In genomic region chr13:98030959-98031641, GRCm38 (mm10) we compare ENCODE assay signal across 8 mouse cellular contexts.
DNase-seq lines count a peak whose midpoint lies in the region; ATAC-seq and TF ChIP-seq lines count a peak whose summit lies in the region.

No protein-coding gene starts in this region.

- no peaks in the 10 kb centered on the region for H3K79me2 ChIP-seq in MEL (ENCODE audit: control insufficient read depth, insufficient read depth, low read length, poor library complexity)

- TF ChIP-seq EP300 in MEL (IDR thresholded peaks at IDR 0.05; ENCODE audit: low read depth in 1 of 2, low read length in 2 of 2): no peak

- ATAC-seq in forebrain, embryonic 16.5 days: peak; percentile 75
- peak; percentile 64 for ATAC-seq in neutrophil, adult 5-6 weeks (ENCODE audit: extremely low read depth, insufficient number of reproducible peaks, low FRiP score, poor library complexity, severe bottlenecking)

- H3K4me2 ChIP-seq in forebrain, embryonic 16.5 days (ENCODE audit: low read length): peak overlapping the region; percentile 44

- no peaks in the 10 kb centered on the region for H3K36me3 ChIP-seq in MEL (ENCODE audit: control insufficient read depth in 1 of 2, insufficient read depth in 2 of 2, low read length in 2 of 2)
- H3K36me3 ChIP-seq in forebrain, embryonic 16.5 days (ENCODE audit: control insufficient read depth, insufficient read depth): no peaks in the 10 kb centered on the region
- H3K36me3 ChIP-seq in thymus, adult 2 months (ENCODE audit: control insufficient read depth, insufficient read depth, low read length): no peaks in the 10 kb centered on the region

- peak; percentile 67 to 98 (median 80) for TF ChIP-seq CTCF in MEL (IDR thresholded peaks at IDR 0.05 in 2 of 3, conservative IDR thresholded peaks at IDR 0.05 in 1 of 3; ENCODE audit: control insufficient read depth in 1 of 3, insufficient read depth in 1 of 3, low read depth in 2 of 3, low read length in 3 of 3, poor library complexity in 1 of 3, severe bottlenecking in 1 of 3)
- peak; percentile 93 for TF ChIP-seq CTCF in layer of hippocampus, adult 2 months (conservative IDR thresholded peaks at IDR 0.05)
- peak; percentile 61 for TF ChIP-seq CTCF in lung, adult 2 months (IDR thresholded peaks at IDR 0.05; ENCODE audit: insufficient read depth, low read length)
- no peak for TF ChIP-seq CTCF in thymus, adult 2 months (IDR thresholded peaks at IDR 0.05; ENCODE audit: borderline replicate concordance, control insufficient read depth, extremely low read depth, insufficient read depth, low read length, poor library complexity)

- H3K9ac ChIP-seq in MEL (ENCODE audit: control insufficient read depth, low read depth, low read length, poor library complexity, severe bottlenecking): peak overlapping the region; percentile 55
- H3K9ac ChIP-seq in forebrain, embryonic 16.5 days (replicated peaks; ENCODE audit: low read depth, low read length): no peak overlapping the region

- peak; percentile 77 for DNase-seq in MEL (ENCODE audit: low read depth, low spot score)
- peak; percentile 31 for DNase-seq in cerebellum, adult 11-12 months
- DNase-seq in heart, postnatal 4 days: peak; percentile 90
- peak; percentile 82 to 92 for DNase-seq in layer of hippocampus, adult 2 months (ENCODE audit: low spot score in 2 of 2)
- peak; percentile 76 for DNase-seq in lung, adult 2 months
- DNase-seq in thymus, adult 2 months: peak; percentile 80

- no peak overlapping the region for H3K27ac ChIP-seq in MEL (ENCODE audit: control insufficient read depth, low read depth, low read length)
- no peak overlapping the region for H3K27ac ChIP-seq in forebrain, embryonic 16.5 days (ENCODE audit: low read length)
- peak overlapping the region; percentile 64 for H3K27ac ChIP-seq in layer of hippocampus, adult 2 months
- H3K27ac ChIP-seq in thymus, adult 2 months (ENCODE audit: control insufficient read depth, insufficient read depth, low read length): no peak overlapping the region

- H3K4me3 ChIP-seq in MEL (ENCODE audit: control insufficient read depth in 1 of 2, insufficient read depth in 1 of 2, low read depth in 2 of 2, low read length in 2 of 2): peak overlapping the region in 1 of 2 experiments; percentile 53; a peak in 2 of 4 replicates
- H3K4me3 ChIP-seq in forebrain, embryonic 16.5 days (replicated peaks; ENCODE audit: low read length): peak overlapping the region; percentile 24
- H3K4me3 ChIP-seq in layer of hippocampus, adult 2 months: peak overlapping the region; percentile 43
- peak overlapping the region; percentile 49 for H3K4me3 ChIP-seq in lung, adult 2 months (replicated peaks; ENCODE audit: extremely low read depth, low read depth, low read length)
- H3K4me3 ChIP-seq in thymus, adult 2 months (ENCODE audit: control insufficient read depth, insufficient read depth, low read length): peak overlapping the region; percentile 35

- WGBS in forebrain, embryonic 16.5 days: 14% methylated on average over 16 of the region's 16 CpGs
- WGBS in lung, adult 2 months: 11% methylated on average over 16 of the region's 16 CpGs
- WGBS in thymus, adult 2 months: 19% methylated on average over 16 of the region's 16 CpGs

- no peak for TF ChIP-seq POLR2A in MEL (IDR thresholded peaks at IDR 0.05; ENCODE audit: control insufficient read depth in 1 of 2, insufficient read depth in 1 of 2, low read depth in 1 of 2, low read length in 2 of 2, poor library complexity in 1 of 2)
- TF ChIP-seq POLR2A in lung, adult 2 months (IDR thresholded peaks at IDR 0.05; ENCODE audit: borderline replicate concordance, extremely low read depth, low read depth, low read length): no peak
- no peak for TF ChIP-seq POLR2A in thymus, adult 2 months (IDR thresholded peaks at IDR 0.05; ENCODE audit: control insufficient read depth, extremely low read depth, insufficient read depth, low read length, poor library complexity)

- no peaks in the 10 kb centered on the region for H3K27me3 ChIP-seq in MEL (ENCODE audit: control insufficient read depth in 1 of 2, insufficient read depth in 2 of 2, low read length in 2 of 2)
- H3K27me3 ChIP-seq in forebrain, embryonic 16.5 days (replicated peaks; ENCODE audit: control insufficient read depth, insufficient read depth, low read length): no peaks in the 10 kb centered on the region
- no peaks in the 10 kb centered on the region for H3K27me3 ChIP-seq in thymus, adult 2 months (ENCODE audit: control insufficient read depth, insufficient read depth, low read length)

- peak; percentile 96 for TF ChIP-seq RAD21 in MEL (IDR thresholded peaks at IDR 0.05; ENCODE audit: low read depth, low read length)

- H3K4me1 ChIP-seq in MEL (ENCODE audit: control insufficient read depth in 1 of 2, insufficient read depth in 2 of 2, low read length in 2 of 2): no peaks in the 10 kb centered on the region
- H3K4me1 ChIP-seq in forebrain, embryonic 16.5 days (replicated peaks; ENCODE audit: control insufficient read depth, insufficient read depth, low read length): peaks cover 10% of the 10 kb centered on the region
- H3K4me1 ChIP-seq in lung, adult 2 months (ENCODE audit: control insufficient read depth, insufficient read depth, low read length): peaks cover 6% of the 10 kb centered on the region; the same call in 1 of the 2 replicates
- H3K4me1 ChIP-seq in thymus, adult 2 months (replicated peaks; ENCODE audit: control insufficient read depth, insufficient read depth, low read length): 0 out of 2 replicates have a peak, but pooled peaks cover 4% of the 10 kb centered on the region

- no peaks in the 10 kb centered on the region for H3K9me3 ChIP-seq in MEL (replicated peaks; ENCODE audit: insufficient read depth, low read length)
- H3K9me3 ChIP-seq in forebrain, embryonic 16.5 days (ENCODE audit: control insufficient read depth, low read length): no peaks in the 10 kb centered on the region

TF ChIP-seq in MEL, 35 proteins besides CTCF, POLR2A, EP300 and RAD21:
- no peak for TF ChIP-seq UBTF (IDR thresholded peaks at IDR 0.05; ENCODE audit: borderline replicate concordance, insufficient read depth, low read depth, low read length)
- TF ChIP-seq RCOR1 (IDR thresholded peaks at IDR 0.05; ENCODE audit: low read depth, low read length): no peak
- no peak for TF ChIP-seq MAFK (IDR thresholded peaks at IDR 0.05; ENCODE audit: borderline replicate concordance, low read depth, low read length)
- TF ChIP-seq MYB (IDR thresholded peaks at IDR 0.05; ENCODE audit: low read depth, low read length): no peak
- TF ChIP-seq KAT2A (conservative IDR thresholded peaks at IDR 0.05; ENCODE audit: low read depth, low read length): no peak
- TF ChIP-seq TBP (IDR thresholded peaks at IDR 0.05; ENCODE audit: low read depth, low read length): no peak
- TF ChIP-seq POLR2AphosphoS5 (IDR thresholded peaks at IDR 0.05; ENCODE audit: borderline replicate concordance, low read depth, low read length): no peak
- no peak for TF ChIP-seq MXI1 (IDR thresholded peaks at IDR 0.05; ENCODE audit: low read depth, low read length)
- TF ChIP-seq GATA1 (IDR thresholded peaks at IDR 0.05; ENCODE audit: low read depth, low read length): no peak
- TF ChIP-seq ZC3H11A (IDR thresholded peaks at IDR 0.05; ENCODE audit: low read depth, low read length): peak; percentile 92
- TF ChIP-seq SMC3 (IDR thresholded peaks at IDR 0.05; ENCODE audit: low read depth, low read length): peak; percentile 97
- no peak for TF ChIP-seq NELFE (IDR thresholded peaks at IDR 0.05; ENCODE audit: low read depth, low read length)
- TF ChIP-seq ZMIZ1 (IDR thresholded peaks at IDR 0.05; ENCODE audit: low read depth, low read length): no peak
- no peak for TF ChIP-seq USF1 (IDR thresholded peaks at IDR 0.05; ENCODE audit: low read depth, low read length)
- TF ChIP-seq MYC (IDR thresholded peaks at IDR 0.05; ENCODE audit: low read depth, low read length): no peak

Comparison
In these comparisons a context has a peak if more than half of its experiments do, and no peak if none do; other contexts are left out.
1. DNase-seq: peak in every context shown above with its lines; median percentile 90 in heart, postnatal 4 days; 87 in layer of hippocampus, adult 2 months; 80 in thymus, adult 2 months; 77 in MEL; 76 in lung, adult 2 months; 31 in cerebellum, adult 11-12 months.